ENCODE assay signal across 13 mouse cellular contexts in the genomic region with DNA sequence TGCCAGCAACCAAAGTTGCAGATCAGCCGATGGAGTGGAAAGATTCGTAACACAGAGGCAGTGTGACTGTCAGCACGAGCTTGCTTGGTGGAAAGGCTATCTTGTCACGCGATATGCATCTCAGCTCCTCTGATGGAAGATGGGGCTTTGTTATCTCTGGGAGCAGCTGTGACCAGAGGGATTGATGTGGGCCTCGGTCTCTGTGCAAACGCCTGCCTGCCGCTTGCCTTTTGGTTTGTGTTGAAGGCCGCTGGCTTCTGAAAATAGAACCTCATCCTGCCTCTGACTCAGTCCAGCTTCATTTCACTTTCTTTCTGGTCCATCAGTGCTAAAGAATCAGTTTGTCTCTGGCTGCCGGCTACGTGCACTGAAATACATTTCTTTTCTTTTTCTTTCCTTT. TPM values are rescaled to one million over a fixed set of nuclear protein-coding genes. Genes with fewer than 3 reads are reported as not detected.
DNase-seq lines count a peak whose midpoint lies in the region; ATAC-seq lines count a peak whose summit lies in the region.
"Had no signal": no experiment of that assay in that cellular context is flagged by ENCODE, and none has a peak within 500 bp of the region (broad histone marks: within the 10 kb centered on the region; RNA-seq: fewer than 3 reads in every experiment).

No protein-coding gene starts in this region.

- no peaks in the 10 kb centered on the region for H3K36me3 ChIP-seq in heart, embryonic 11.5 days (ENCODE audit: control insufficient read depth, insufficient read depth, low read length)
- no peaks in the 10 kb centered on the region for H3K36me3 ChIP-seq in midbrain, embryonic 15.5 days (replicated peaks)
- no peaks in the 10 kb centered on the region for H3K36me3 ChIP-seq in midbrain, embryonic 13.5 days
- H3K36me3 ChIP-seq in hindbrain, embryonic 14.5 days (replicated peaks; ENCODE audit: control insufficient read depth, insufficient read depth) = no peaks in the 10 kb centered on the region
- H3K36me3 ChIP-seq in forebrain, embryonic 10.5 days (replicated peaks) = no peaks in the 10 kb centered on the region

- no peaks in the 10 kb centered on the region for H3K27me3 ChIP-seq in heart, embryonic 11.5 days (ENCODE audit: control insufficient read depth, insufficient read depth, low read length)
- no peaks in the 10 kb centered on the region for H3K27me3 ChIP-seq in midbrain, embryonic 15.5 days (replicated peaks)
- no peaks in the 10 kb centered on the region for H3K27me3 ChIP-seq in midbrain, embryonic 13.5 days
- no peaks in the 10 kb centered on the region for H3K27me3 ChIP-seq in hindbrain, embryonic 14.5 days (ENCODE audit: control insufficient read depth, insufficient read depth, low read length)
- no peaks in the 10 kb centered on the region for H3K27me3 ChIP-seq in forebrain, embryonic 10.5 days (ENCODE audit: poor library complexity, severe bottlenecking)

- ATAC-seq in heart, embryonic 11.5 days (replicated peaks; ENCODE audit: insufficient number of reproducible peaks, low FRiP score, low TSS enrichment) = no peak
- no peak for ATAC-seq in midbrain, embryonic 15.5 days (replicated peaks)
- no peak for ATAC-seq in midbrain, embryonic 13.5 days
- no peak for ATAC-seq in hindbrain, embryonic 14.5 days (ENCODE audit: low FRiP score)
- ATAC-seq: forebrain, embryonic 14.5 days had no signal

- no peak overlapping the region for H3K27ac ChIP-seq in heart, embryonic 11.5 days (ENCODE audit: low read depth, low read length)
- H3K27ac ChIP-seq in midbrain, embryonic 15.5 days = peak overlapping the region; percentile 16; the same call in 1 of the 2 replicates
- H3K27ac ChIP-seq in midbrain, embryonic 13.5 days = no peak overlapping the region
- H3K27ac ChIP-seq in hindbrain, embryonic 14.5 days = peak overlapping the region; percentile 16; the same call in 1 of the 2 replicates
- H3K27ac ChIP-seq in forebrain, embryonic 10.5 days = no peak overlapping the region

- peaks cover 11% of the 10 kb centered on the region for H3K4me1 ChIP-seq in heart, embryonic 11.5 days (ENCODE audit: control insufficient read depth, insufficient read depth, low read length)
- no peaks in the 10 kb centered on the region for H3K4me1 ChIP-seq in midbrain, embryonic 15.5 days
- no peaks in the 10 kb centered on the region for H3K4me1 ChIP-seq in midbrain, embryonic 13.5 days (replicated peaks)
- H3K4me1 ChIP-seq in hindbrain, embryonic 14.5 days (replicated peaks; ENCODE audit: control insufficient read depth, insufficient read depth, low read length) = 0 out of 2 replicates have a peak, but pooled peaks cover 4% of the 10 kb centered on the region
- peaks cover 12% of the 10 kb centered on the region for H3K4me1 ChIP-seq in forebrain, embryonic 10.5 days

- no peak for DNase-seq in heart, adult 11 months
- DNase-seq in hindbrain, embryonic 14.5 days (ENCODE audit: low spot score) = no peak
- DNase-seq in forebrain, embryonic 10.5 days (ENCODE audit: extremely low spot score, low spot score) = no peak
- DNase-seq in layer of hippocampus, adult 9-11 months = no peak
- DNase-seq in layer of hippocampus, postnatal 36 days = no peak
- DNase-seq: kidney, adult 18-20 months; lung, adult 18-20 months; thymus, postnatal 4 days had no signal

- H3K4me2 ChIP-seq in heart, embryonic 11.5 days = peak overlapping the region; percentile 35
- H3K4me2 ChIP-seq in midbrain, embryonic 15.5 days = no peak overlapping the region
- no peak overlapping the region for H3K4me2 ChIP-seq in midbrain, embryonic 13.5 days (replicated peaks)
- H3K4me2 ChIP-seq in hindbrain, embryonic 14.5 days (replicated peaks) = no peak overlapping the region

- H3K9me3 ChIP-seq in heart, embryonic 11.5 days (replicated peaks; ENCODE audit: control insufficient read depth, low read length) = no peaks in the 10 kb centered on the region
- H3K9me3 ChIP-seq in midbrain, embryonic 15.5 days = no peaks in the 10 kb centered on the region
- no peaks in the 10 kb centered on the region for H3K9me3 ChIP-seq in midbrain, embryonic 13.5 days
- no peaks in the 10 kb centered on the region for H3K9me3 ChIP-seq in hindbrain, embryonic 14.5 days (ENCODE audit: control insufficient read depth, low read length)
- H3K9me3 ChIP-seq in forebrain, embryonic 10.5 days = no peaks in the 10 kb centered on the region

- WGBS in heart, embryonic 11.5 days (ENCODE audit: insufficient replicate concordance) = 23% methylated on average over 11 of the region's 11 CpGs
- WGBS in midbrain, embryonic 15.5 days = 55% methylated on average over 11 of the region's 11 CpGs
- WGBS in midbrain, embryonic 13.5 days = 56% methylated on average over 11 of the region's 11 CpGs
- 42% methylated on average over 11 of the region's 11 CpGs for WGBS in hindbrain, embryonic 14.5 days
- WGBS in forebrain, embryonic 10.5 days = 82% methylated on average over 11 of the region's 11 CpGs

- no peak overlapping the region for H3K4me3 ChIP-seq in heart, embryonic 11.5 days (ENCODE audit: low read depth, low read length)
- no peak overlapping the region for H3K4me3 ChIP-seq in midbrain, embryonic 15.5 days
- H3K4me3 ChIP-seq in midbrain, embryonic 13.5 days (replicated peaks) = no peak overlapping the region
- H3K4me3 ChIP-seq in hindbrain, embryonic 14.5 days (replicated peaks; ENCODE audit: low read length) = no peak overlapping the region
- no peak overlapping the region for H3K4me3 ChIP-seq in forebrain, embryonic 10.5 days

- peak overlapping the region; percentile 43; the same call in 1 of the 2 replicates for H3K9ac ChIP-seq in heart, embryonic 11.5 days (ENCODE audit: low read depth, low read length)
- no peak overlapping the region for H3K9ac ChIP-seq in midbrain, embryonic 15.5 days
- no peak overlapping the region for H3K9ac ChIP-seq in midbrain, embryonic 13.5 days (replicated peaks)
- no peak overlapping the region for H3K9ac ChIP-seq in hindbrain, embryonic 14.5 days

RNA-seq across cellular contexts. Expression of gene Samd13, which starts 13.6 kb away (rescaled TPM):
- 1.2 and 1.7 TPM in 2 replicates for polyA plus RNA-seq in heart, embryonic 11.5 days (2014; fragmentation: Nextera tagmentation; extraction: Ambion mirVana)
- 0.22 and 0.31 TPM in 2 replicates for polyA plus RNA-seq in midbrain, embryonic 15.5 days (2015; fragmentation: Nextera tagmentation; extraction: Ambion mirVana)
- 0.52 and 0.63 TPM in 2 replicates for polyA plus RNA-seq in midbrain, embryonic 13.5 days (2015; fragmentation: Nextera tagmentation; extraction: Ambion mirVana)
- 0.24 and 0.50 TPM in 2 replicates for polyA plus RNA-seq in hindbrain, embryonic 14.5 days (2014; fragmentation: Nextera tagmentation; extraction: Ambion mirVana)
- polyA plus RNA-seq in forebrain, embryonic 10.5 days (2016; fragmentation: Nextera tagmentation; extraction: Ambion mirVana) = 0.62 and 1.2 TPM in 2 replicates
- not detected for total RNA-seq in layer of hippocampus, postnatal 36 days (2021)
- total RNA-seq: layer of hippocampus, postnatal 25 days had no signal

RNA-seq across cellular contexts. Expression of gene 4930503B20Rik, which starts 47.9 kb away (rescaled TPM):
- not detected in 2 replicates for polyA plus RNA-seq in heart, embryonic 11.5 days (2014; fragmentation: Nextera tagmentation; extraction: Ambion mirVana)
- polyA plus RNA-seq in midbrain, embryonic 15.5 days (2015; fragmentation: Nextera tagmentation; extraction: Ambion mirVana) = not detected in 2 replicates
- not detected in 2 replicates for polyA plus RNA-seq in midbrain, embryonic 13.5 days (2015; fragmentation: Nextera tagmentation; extraction: Ambion mirVana)
- polyA plus RNA-seq in hindbrain, embryonic 14.5 days (2014; fragmentation: Nextera tagmentation; extraction: Ambion mirVana) = not detected in 2 replicates
- not detected in 2 replicates for polyA plus RNA-seq in forebrain, embryonic 10.5 days (2016; fragmentation: Nextera tagmentation; extraction: Ambion mirVana)
- total RNA-seq in layer of hippocampus, postnatal 36 days (2021) = not detected
- total RNA-seq: layer of hippocampus, postnatal 25 days had no signal
- polyA plus RNA-seq: forebrain, embryonic 14.5 days had no signal

Comparison
In these comparisons a context has a peak if more than half of its experiments do, and no peak if none do; other contexts are left out.
1. H3K27ac ChIP-seq: peak in midbrain, embryonic 15.5 days (single experiment) and hindbrain, embryonic 14.5 days (single experiment); none in heart, embryonic 11.5 days (single experiment), midbrain, embryonic 13.5 days (single experiment) and forebrain, embryonic 10.5 days (single experiment).